Mouse (Mus musculus): ENCODE results near the gene Dhx8. TPM values are rescaled to one million over a fixed set of nuclear protein-coding genes. Genes with fewer than 3 reads are reported as not detected.

The Dhx8 gene
- 10 to 100 TPM; 52.9 to 60.1 TPM for polyA plus RNA-seq (2017; shearing (Covaris generic))

GRCm38 (mm10) chr11:101732518-101733440 lies at the start of gene Dhx8:
TSS of gene Dhx8 (plus strand) at chr11:101732919.

GRCm38 (mm10) chr11:101785143-101785851 lies 52.6 kb downstream of the Dhx8 start, which contains the start of gene Etv4:
TSS of gene Etv4 (minus strand) at chr11:101785371.

Other genes with a start within 250 kb of the Dhx8 start
- gene Brca1, start 181.0 kb upstream of the Dhx8 start, polyA plus RNA-seq (2017; shearing (Covaris generic)) = 1 to 10 TPM; 1.5 to 3.2 TPM
- 100 to 1,000 TPM in 1 of 2 experiments, 10 to 100 TPM in 1; 96.3 to 115 TPM for gene Nbr1, start 180.8 kb upstream of the Dhx8 start, polyA plus RNA-seq (2017; shearing (Covaris generic))
- gene Tmem106a, start 150.7 kb upstream of the Dhx8 start, polyA plus RNA-seq (2017; shearing (Covaris generic)) = 10 to 100 TPM; 12.2 to 12.5 TPM
- 1 to 10 TPM in 1 of 2 experiments, under 1 TPM in 1; 0.29 to 1.6 TPM for gene Gm11634, start 133.7 kb upstream of the Dhx8 start, polyA plus RNA-seq (2017; shearing (Covaris generic))
- gene Rdm1, start 105.7 kb upstream of the Dhx8 start, polyA plus RNA-seq (2017; shearing (Covaris generic)) = 10 to 100 TPM; 54.0 to 80.1 TPM
- gene Arl4d, start 67.4 kb upstream of the Dhx8 start, polyA plus RNA-seq (2017; shearing (Covaris generic)) = 1 to 10 TPM; 2.0 to 8.3 TPM
- under 1 TPM in 1 of 2 experiments, not detected in 1; 0.55 TPM for gene Etv4, start 52.5 kb downstream of the Dhx8 start, polyA plus RNA-seq (2017; shearing (Covaris generic))
- gene Meox1, start 161.5 kb downstream of the Dhx8 start, polyA plus RNA-seq (2017; shearing (Covaris generic)) = not detected
- not detected for gene Sost, start 234.1 kb downstream of the Dhx8 start, polyA plus RNA-seq (2017; shearing (Covaris generic))